Mouse (Mus musculus): ENCODE measurements around the gene Xpnpep2.

Xpnpep2 gene

GRCm38 (mm10) chrX:48170368-48170767 lies 61.8 kb downstream of the Xpnpep2 start:
- no peak for DNase-seq (ENCODE audit: low spot score)

- no peak for DNase-seq (ENCODE audit: low spot score)
Observed at GRCm38 (mm10) chrX:48181844-48182243, 73.3 kb downstream of the Xpnpep2 start.

- DNase-seq (ENCODE audit: low spot score) = no peak
Observed at GRCm38 (mm10) chrX:48184703-48185102, 76.2 kb downstream of the Xpnpep2 start.
